Mouse (Mus musculus) embryonic fibroblast, embryonic 13.5 days (primary cell): ENCODE measurements at regions not wholly inside any gene's neighbourhood (a gene's known extent, or its start where the extent isn't known, plus 50 kb on each side); places are given as distances from the start of the nearest gene placed in this dataset.

Experiments used
- CTCF ChIP-seq: IDR thresholded peaks from 2 replicates; pipeline ENCODE4 v1.5.1; 2011; ENCODE audit warnings: mild to moderate bottlenecking, control low read depth, low read length, moderate library complexity, borderline replicate concordance; ENCODE audit not compliant: insufficient read depth
- POLR2A ChIP-seq: IDR thresholded peaks from 2 replicates; pipeline ENCODE4 v1.6.1; 2011; ENCODE audit warnings: low read depth, mild to moderate bottlenecking, control low read depth, low read length, moderate library complexity

DNA sequence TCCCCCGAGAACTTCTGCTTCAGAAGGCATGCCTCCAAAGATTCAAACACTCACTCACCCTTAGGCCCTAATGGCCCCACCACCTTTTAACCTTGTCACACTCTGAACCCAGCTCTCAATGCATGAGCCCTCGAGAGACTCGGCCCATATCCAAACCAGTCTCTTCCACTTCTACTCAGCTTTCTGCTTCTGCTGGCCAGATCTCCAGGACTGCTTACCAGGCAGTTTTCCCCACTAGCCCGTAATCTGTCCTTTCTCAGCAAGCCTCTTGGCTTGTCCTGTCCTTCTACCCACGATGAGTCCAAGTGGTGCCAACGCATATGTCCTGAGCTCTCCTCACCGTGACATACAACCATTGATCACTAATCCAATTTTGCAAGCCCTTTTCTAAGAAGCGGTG is 199.6 kb downstream of the Sptssa start:
- TF ChIP-seq CTCF (no peak), POLR2A (no peak)
